Mouse (Mus musculus) thymus, postnatal 0 days (tissue): ENCODE data around the gene Gm10665. TPM values are rescaled to one million over a fixed set of nuclear protein-coding genes. Genes with fewer than 3 reads are reported as not detected.
"Not testable (repeated sequence)": the region's sequence is repeated elsewhere in the genome, so short reads cannot be mapped to it uniquely, and the experiment has no call there.

ENCODE experiments used
- DNase-seq: peaks from one replicate; pipeline ENCODE4 v3.0.0-alpha.2; 2015; ENCODE audit warnings: low spot score
- polyA plus RNA-seq: library from polyadenylated mRNA; unstranded; fragments of >200 nt; fragmentation: Nextera tagmentation; extraction: Ambion mirVana; gene quantifications from 2 replicates; pipeline ENCODE4 v1.2.1, GENCODE M21; 2015

Gm10665 gene
- not detected in 2 replicates for polyA plus RNA-seq

- not testable (repeated sequence) for DNase-seq
Observed at GRCm38 (mm10) chr7:22463975-22464374, at the start of gene Gm10665. Gene Gm10665, minus strand, starts transcription at chr7:22464075.

- not testable (repeated sequence) for DNase-seq
Observed at GRCm38 (mm10) chr7:22499578-22499977, 35.7 kb upstream of the Gm10665 start, which contains the start of gene Vmn1r151. Gene Vmn1r151, minus strand, starts transcription at chr7:22499678.

DNA sequence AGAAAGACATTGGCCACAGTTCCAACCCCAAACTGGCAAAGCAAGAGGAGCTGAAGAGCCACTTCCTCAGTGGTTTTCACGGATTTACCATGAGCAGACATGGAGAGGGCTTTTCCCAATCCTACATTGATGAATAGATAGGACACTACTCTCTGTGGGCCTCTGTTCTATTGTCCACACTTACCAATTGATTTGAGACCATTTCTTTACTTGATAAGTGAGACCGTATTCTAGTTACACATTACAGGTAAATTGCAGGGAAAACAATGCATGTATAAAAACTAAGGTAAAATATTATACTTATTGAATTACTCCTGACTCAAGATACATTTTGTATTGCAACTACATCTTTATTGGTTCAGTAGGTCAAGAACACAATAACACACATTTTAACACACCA, 25.7 kb downstream of the Gm10665 start, which contains the start of gene Vmn1r149:
TSS of gene Vmn1r149 (minus strand) at position 101 of the 400 bp plus-strand sequence.
- DNase-seq: not testable (repeated sequence)

DNA sequence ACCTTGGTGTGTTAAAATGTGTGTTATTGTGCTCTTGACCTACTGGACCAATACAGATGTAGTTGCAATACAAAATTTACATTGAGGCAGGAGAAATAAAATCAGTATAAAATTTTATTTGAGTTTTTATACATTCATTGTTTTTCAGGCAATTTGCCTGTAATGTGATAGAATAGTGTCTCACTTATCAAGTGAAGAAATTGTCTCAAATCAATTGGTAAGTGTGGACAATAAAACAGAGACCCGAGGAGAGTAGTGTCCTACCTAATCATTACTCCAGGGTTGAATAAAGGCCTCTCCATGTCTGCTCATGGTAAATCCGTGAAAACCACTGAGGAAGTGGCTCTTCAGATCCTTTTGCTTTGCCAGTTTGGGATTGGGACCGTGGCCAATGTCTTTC, 50.6 kb downstream of the Gm10665 start, which contains the start of gene Vmn1r148:
TSS of gene Vmn1r148 (plus strand) at position 301 of the 400 bp plus-strand sequence.
- not testable (repeated sequence) for DNase-seq

Other genes with a start within 250 kb of the Gm10665 start
- not detected in 2 replicates for gene Gm8453, start 234.6 kb downstream of the Gm10665 start, polyA plus RNA-seq
- not detected in 2 replicates for gene Gm4187, start 134.4 kb downstream of the Gm10665 start, polyA plus RNA-seq
- not detected in 2 replicates for gene Gm8660, start 93.0 kb downstream of the Gm10665 start, polyA plus RNA-seq
- gene Vmn1r148, start 50.5 kb downstream of the Gm10665 start, polyA plus RNA-seq: not detected in 2 replicates
- not detected in 2 replicates for gene Vmn1r149, start 25.8 kb downstream of the Gm10665 start, polyA plus RNA-seq
- not detected in 2 replicates for gene Vmn1r151, start 35.6 kb upstream of the Gm10665 start, polyA plus RNA-seq
- not detected in 2 replicates for gene Vmn1r152, start 58.9 kb upstream of the Gm10665 start, polyA plus RNA-seq
- not detected in 2 replicates for gene Gm8677, start 70.8 kb upstream of the Gm10665 start, polyA plus RNA-seq
- gene Gm4201, start 101.3 kb upstream of the Gm10665 start, polyA plus RNA-seq: not detected in 2 replicates
- gene Gm4565, start 124.1 kb upstream of the Gm10665 start, polyA plus RNA-seq: not detected in 2 replicates
- not detected in 2 replicates for gene Vmn1r155, start 193.9 kb upstream of the Gm10665 start, polyA plus RNA-seq
- not detected in 2 replicates for gene Gm8693, start 228.2 kb upstream of the Gm10665 start, polyA plus RNA-seq